Mouse (Mus musculus): ENCODE data around the gene Tppp2. TPM values are rescaled to one million over a fixed set of nuclear protein-coding genes. Genes with fewer than 3 reads are reported as not detected.
A peak's percentile ranks its signal among the peaks of the same experiment; 100 is the strongest.

The Tppp2 gene
- polyA plus RNA-seq, 1 experiment from 2014 or later: not detected

- WGBS: 23% methylated on average over 5 of the region's 5 CpGs
- ATAC-seq (ENCODE audit: insufficient read depth) (peak; percentile 86), DNase-seq (peak; percentile 87)
- Histone ChIP-seq H3K4me1 (ENCODE audit: insufficient read depth) (0 out of 2 replicates have a peak, but pooled peaks cover 6% of the 10 kb centered on the region), H3K27me3 (ENCODE audit: insufficient read depth, low read length) (no peaks in the 10 kb centered on the region), H3K36me3 (ENCODE audit: insufficient read depth) (no peaks in the 10 kb centered on the region), H3K27ac (ENCODE audit: low read depth) (no peak overlapping the region; the same call in 1 of the 2 replicates), H3K9ac (no peak overlapping the region), H3K9me3 (ENCODE audit: low read depth, low read length) (no peaks in the 10 kb centered on the region), H3K4me3 (ENCODE audit: low read depth, low read length) (no peak overlapping the region), H3K4me2 (no peak overlapping the region)
- TF ChIP-seq CTCF (IDR thresholded peaks at IDR 0.05; ENCODE audit: low read depth): peak; percentile 85
Observed at GRCm38 (mm10) chr14:51930824-51931223, 12.6 kb downstream of the Tppp2 start.

- 32% methylated on average over 10 of the region's 10 CpGs for WGBS
- Histone ChIP-seq H3K36me3 (ENCODE audit: insufficient read depth) (no peaks in the 10 kb centered on the region), H3K27me3 (ENCODE audit: insufficient read depth, low read length) (no peaks in the 10 kb centered on the region), H3K4me1 (ENCODE audit: insufficient read depth) (0 out of 2 replicates have a peak, but pooled peaks cover 6% of the 10 kb centered on the region), H3K9me3 (ENCODE audit: low read depth, low read length) (no peaks in the 10 kb centered on the region), H3K4me3 (ENCODE audit: low read depth, low read length) (no peak overlapping the region), H3K4me2 (no peak overlapping the region), H3K27ac (ENCODE audit: low read depth) (peak overlapping the region; percentile 50; the same call in 1 of the 2 replicates), H3K9ac (no peak overlapping the region)
- peak; percentile 31 for DNase-seq
- ATAC-seq (ENCODE audit: insufficient read depth): no peak
- no peak for TF ChIP-seq CTCF (IDR thresholded peaks at IDR 0.05; ENCODE audit: low read depth)
Observed at GRCm38 (mm10) chr14:51932092-51933020, 14.1 kb downstream of the Tppp2 start.

GRCm38 (mm10) chr14:51939005-51939404, 20.8 kb downstream of the Tppp2 start:
- H3K4me1 ChIP-seq (ENCODE audit: insufficient read depth): no peaks in the 10 kb centered on the region
- H3K27me3 ChIP-seq (ENCODE audit: insufficient read depth, low read length): no peaks in the 10 kb centered on the region
- no peak overlapping the region for H3K4me2 ChIP-seq
- H3K36me3 ChIP-seq (ENCODE audit: insufficient read depth): no peaks in the 10 kb centered on the region
- ATAC-seq (ENCODE audit: insufficient read depth) (no peak), DNase-seq (no peak)
- TF ChIP-seq CTCF (IDR thresholded peaks at IDR 0.05; ENCODE audit: low read depth): no peak
- no peak overlapping the region for H3K4me3 ChIP-seq (ENCODE audit: low read depth, low read length)
- no peak overlapping the region for H3K9ac ChIP-seq
- WGBS: 85% methylated on average over 9 of the region's 9 CpGs
- H3K9me3 ChIP-seq (ENCODE audit: low read depth, low read length): no peaks in the 10 kb centered on the region; the same call in 1 of the 2 replicates
- no peak overlapping the region for H3K27ac ChIP-seq (ENCODE audit: low read depth)

GRCm38 (mm10) chr14:51940944-51941560, 22.8 kb downstream of the Tppp2 start:
- WGBS: 37% methylated on average over 8 of the region's 8 CpGs

GRCm38 (mm10) chr14:51941577-51941976, 23.4 kb downstream of the Tppp2 start:
- H3K9ac ChIP-seq: no peak overlapping the region
- no peak for DNase-seq
- H3K36me3 ChIP-seq (ENCODE audit: insufficient read depth): no peaks in the 10 kb centered on the region
- 69% methylated on average over 9 of the region's 9 CpGs for WGBS
- TF ChIP-seq CTCF (IDR thresholded peaks at IDR 0.05; ENCODE audit: low read depth): no peak
- no peaks in the 10 kb centered on the region; the same call in 1 of the 2 replicates for H3K9me3 ChIP-seq (ENCODE audit: low read depth, low read length)
- no peaks in the 10 kb centered on the region for H3K4me1 ChIP-seq (ENCODE audit: insufficient read depth)
- H3K4me2 ChIP-seq: no peak overlapping the region
- H3K27me3 ChIP-seq (ENCODE audit: insufficient read depth, low read length): no peaks in the 10 kb centered on the region
- no peak overlapping the region for H3K4me3 ChIP-seq (ENCODE audit: low read depth, low read length)
- H3K27ac ChIP-seq (ENCODE audit: low read depth): no peak overlapping the region
- no peak for ATAC-seq (ENCODE audit: insufficient read depth)

More at GRCm38 (mm10) chr14:51940944-51941560, 22.8 kb downstream of the Tppp2 start:
- no peak overlapping the region for H3K9ac ChIP-seq
- TF ChIP-seq CTCF (IDR thresholded peaks at IDR 0.05; ENCODE audit: low read depth): no peak
- no peak for ATAC-seq (ENCODE audit: insufficient read depth)
- no peaks in the 10 kb centered on the region for H3K27me3 ChIP-seq (ENCODE audit: insufficient read depth, low read length)
- no peak overlapping the region for H3K27ac ChIP-seq (ENCODE audit: low read depth)
- no peaks in the 10 kb centered on the region; the same call in 1 of the 2 replicates for H3K9me3 ChIP-seq (ENCODE audit: low read depth, low read length)
- H3K36me3 ChIP-seq (ENCODE audit: insufficient read depth): no peaks in the 10 kb centered on the region
- DNase-seq: peak; percentile 17
- H3K4me2 ChIP-seq: no peak overlapping the region
- H3K4me3 ChIP-seq (ENCODE audit: low read depth, low read length): no peak overlapping the region
- H3K4me1 ChIP-seq (ENCODE audit: insufficient read depth): no peaks in the 10 kb centered on the region

GRCm38 (mm10) chr14:51942236-51942635, 24.0 kb downstream of the Tppp2 start:
- 51% methylated on average over 7 of the region's 7 CpGs for WGBS
- ATAC-seq (ENCODE audit: insufficient read depth): no peak
- H3K27ac ChIP-seq (ENCODE audit: low read depth): no peak overlapping the region
- H3K9me3 ChIP-seq (ENCODE audit: low read depth, low read length): no peaks in the 10 kb centered on the region; the same call in 1 of the 2 replicates
- no peak for DNase-seq
- H3K4me3 ChIP-seq (ENCODE audit: low read depth, low read length): no peak overlapping the region
- TF ChIP-seq CTCF (IDR thresholded peaks at IDR 0.05; ENCODE audit: low read depth): no peak
- no peak overlapping the region for H3K4me2 ChIP-seq
- H3K27me3 ChIP-seq (ENCODE audit: insufficient read depth, low read length): no peaks in the 10 kb centered on the region
- no peaks in the 10 kb centered on the region for H3K36me3 ChIP-seq (ENCODE audit: insufficient read depth)
- H3K9ac ChIP-seq: no peak overlapping the region; the same call in 1 of the 2 replicates
- H3K4me1 ChIP-seq (ENCODE audit: insufficient read depth): no peaks in the 10 kb centered on the region

GRCm38 (mm10) chr14:51943336-51943735, 25.1 kb downstream of the Tppp2 start:
- 60% methylated on average over 6 of the region's 6 CpGs for WGBS

More at GRCm38 (mm10) chr14:51943336-51943735, 25.1 kb downstream of the Tppp2 start:
- H3K9me3 ChIP-seq (ENCODE audit: low read depth, low read length): no peaks in the 10 kb centered on the region
- no peaks in the 10 kb centered on the region for H3K36me3 ChIP-seq (ENCODE audit: insufficient read depth)
- no peak overlapping the region for H3K4me2 ChIP-seq
- ATAC-seq (ENCODE audit: insufficient read depth) (no peak), DNase-seq (no peak)
- no peaks in the 10 kb centered on the region for H3K27me3 ChIP-seq (ENCODE audit: insufficient read depth, low read length)
- H3K4me1 ChIP-seq (ENCODE audit: insufficient read depth): no peaks in the 10 kb centered on the region
- no peak overlapping the region for H3K27ac ChIP-seq (ENCODE audit: low read depth)
- H3K9ac ChIP-seq: no peak overlapping the region
- H3K4me3 ChIP-seq (ENCODE audit: low read depth, low read length): no peak overlapping the region
- TF ChIP-seq CTCF (IDR thresholded peaks at IDR 0.05; ENCODE audit: low read depth): no peak
